Mouse (Mus musculus): ENCODE results near the gene Wdfy1.

The Wdfy1 gene

GRCm38 (mm10) chr1:79775927-79776458, at the start of gene Wdfy1, which contains the start of gene Mrpl44:
Gene Wdfy1, minus strand, starts transcription at chr1:79776143.
Gene Mrpl44, plus strand, starts transcription at chr1:79776018.
- DNase-seq, result peak; percentile 92 to 97

GRCm38 (mm10) chr1:79823951-79824633, 48.1 kb upstream of the Wdfy1 start:
- no peak for DNase-seq

GRCm38 (mm10) chr1:79822806-79823525, 47.0 kb upstream of the Wdfy1 start:
- DNase-seq, result no peak

DNA sequence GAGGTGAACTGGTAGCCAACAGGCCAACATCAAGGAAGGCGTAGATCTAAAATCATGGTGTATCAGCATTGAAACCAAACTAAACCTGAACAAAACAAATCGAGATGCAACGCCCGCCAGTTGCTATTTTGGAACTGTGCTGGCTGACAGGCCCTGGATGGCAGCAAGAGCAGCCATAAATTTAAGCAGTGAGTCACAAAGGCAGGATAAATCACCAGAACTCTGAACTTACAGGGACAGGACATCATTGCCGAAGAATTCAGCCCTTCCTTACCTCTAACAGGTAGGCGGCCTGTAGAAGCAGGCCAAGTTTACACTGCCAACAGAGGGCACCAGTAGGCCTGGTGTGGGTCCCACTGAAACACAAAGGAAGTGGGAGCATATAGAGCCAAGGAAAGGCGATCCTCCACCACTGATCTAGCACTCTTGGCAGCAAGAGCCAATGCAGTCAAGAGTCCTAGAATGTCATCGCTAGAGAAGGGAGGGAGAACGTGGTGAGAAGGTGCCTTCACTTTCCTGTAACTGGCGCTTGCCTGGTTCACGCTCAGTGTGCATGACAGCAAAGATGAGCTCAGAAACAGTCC, 43.4 kb upstream of the Wdfy1 start:
- DNase-seq, result no peak

GRCm38 (mm10) chr1:79815446-79815845, 39.5 kb upstream of the Wdfy1 start:
- DNase-seq, result no peak

- DNase-seq, result no peak
Observed at GRCm38 (mm10) chr1:79809447-79809846, 33.5 kb upstream of the Wdfy1 start.

GRCm38 (mm10) chr1:79806865-79807264, 30.9 kb upstream of the Wdfy1 start:
- DNase-seq, result no peak

DNA sequence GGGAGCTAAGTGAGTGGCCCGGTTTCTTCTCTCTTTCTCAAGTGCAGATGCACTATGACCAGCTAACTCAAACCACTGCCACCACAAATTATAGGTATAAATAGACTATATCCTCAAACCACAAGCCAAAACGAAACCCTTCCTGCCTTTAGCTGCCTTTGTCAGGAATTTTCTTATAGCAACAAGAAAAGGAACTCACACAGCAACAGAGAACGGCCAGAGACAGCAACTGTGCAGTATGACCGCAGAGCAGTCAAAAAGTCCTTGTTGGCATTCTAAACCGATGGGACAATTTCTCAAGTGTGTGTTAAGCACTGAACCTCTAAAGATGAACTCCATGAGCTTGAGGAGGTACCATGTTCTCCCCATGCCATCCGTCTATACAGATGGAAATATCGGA, 27.7 kb upstream of the Wdfy1 start:
- DNase-seq, result no peak

DNA sequence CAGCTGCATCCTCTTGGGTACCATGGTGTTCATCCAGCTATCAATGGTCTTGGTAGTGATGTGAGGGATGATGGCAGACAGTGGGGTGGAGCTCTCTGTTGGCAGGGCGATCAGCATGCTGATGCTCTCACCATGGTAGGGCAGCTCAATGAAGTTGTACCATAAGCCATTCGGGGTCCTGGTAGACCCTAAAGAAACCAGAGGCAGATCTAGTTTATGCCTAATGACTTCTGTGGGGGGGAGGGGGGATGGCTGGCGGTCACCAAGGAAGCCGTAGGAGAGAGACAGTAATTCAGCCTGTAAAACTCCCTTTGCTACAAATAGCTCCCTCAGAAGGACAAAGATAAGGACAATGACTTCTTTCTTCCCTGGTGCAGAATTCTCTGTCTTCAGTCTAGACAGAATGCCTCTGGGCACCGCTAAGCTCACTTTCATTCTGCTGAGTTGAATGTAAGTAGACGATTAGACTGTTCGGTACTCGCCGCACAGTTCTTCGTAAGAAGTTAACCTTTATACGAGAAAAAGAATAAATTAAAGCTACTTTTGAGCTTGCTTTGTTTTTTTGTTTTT, 27.0 kb upstream of the Wdfy1 start:
- DNase-seq, result no peak

DNA sequence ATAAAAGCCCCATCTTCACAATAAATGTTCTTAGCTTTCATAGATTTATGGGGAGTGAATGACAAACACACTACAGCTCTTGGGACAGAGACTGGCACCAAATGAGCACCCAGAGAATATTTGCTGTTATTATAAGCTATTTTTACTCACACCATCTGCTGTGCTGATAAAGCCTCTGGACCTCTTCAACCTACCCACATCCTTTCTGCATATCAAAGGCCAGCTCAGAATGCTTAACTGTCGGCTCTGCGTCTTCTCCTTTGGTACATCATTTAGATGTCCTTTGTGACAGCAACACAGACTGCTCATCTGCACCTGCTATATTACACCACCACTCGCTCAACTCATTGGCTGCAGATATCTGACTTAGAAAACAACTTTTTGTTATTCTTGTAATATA, 21.1 kb upstream of the Wdfy1 start:
- no peak for DNase-seq

DNA sequence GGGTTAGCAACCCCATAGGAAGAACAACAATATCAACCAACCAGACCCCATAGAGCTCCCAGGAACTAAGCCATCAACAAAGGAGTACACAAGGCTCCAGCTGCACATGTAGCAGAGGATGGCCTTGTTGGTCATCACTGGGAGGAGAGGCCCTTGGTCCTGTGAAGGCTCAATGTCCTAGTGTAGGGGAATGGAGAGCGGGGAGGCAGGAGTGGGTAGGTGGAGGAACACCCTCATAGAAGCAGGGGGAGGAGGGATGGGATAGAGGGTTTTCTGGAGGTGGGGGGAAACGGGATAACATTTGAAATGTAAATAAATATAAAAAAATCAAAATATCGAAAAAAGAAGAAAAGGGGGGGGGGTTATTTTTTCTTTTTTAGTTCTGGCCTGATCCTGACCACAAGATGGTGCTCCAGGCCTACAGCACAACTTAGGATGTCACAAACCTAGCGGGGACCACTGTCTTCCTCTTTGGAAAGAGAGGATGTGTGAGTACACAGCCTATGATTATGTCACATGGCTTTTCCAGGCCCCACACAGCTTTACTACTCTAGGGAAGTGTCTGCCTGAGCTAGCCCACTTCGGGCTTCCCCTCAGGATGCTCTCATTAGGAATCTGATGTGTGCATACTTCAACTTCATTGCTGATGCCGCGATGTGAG, 10.5 kb upstream of the Wdfy1 start:
- no peak for DNase-seq

DNA sequence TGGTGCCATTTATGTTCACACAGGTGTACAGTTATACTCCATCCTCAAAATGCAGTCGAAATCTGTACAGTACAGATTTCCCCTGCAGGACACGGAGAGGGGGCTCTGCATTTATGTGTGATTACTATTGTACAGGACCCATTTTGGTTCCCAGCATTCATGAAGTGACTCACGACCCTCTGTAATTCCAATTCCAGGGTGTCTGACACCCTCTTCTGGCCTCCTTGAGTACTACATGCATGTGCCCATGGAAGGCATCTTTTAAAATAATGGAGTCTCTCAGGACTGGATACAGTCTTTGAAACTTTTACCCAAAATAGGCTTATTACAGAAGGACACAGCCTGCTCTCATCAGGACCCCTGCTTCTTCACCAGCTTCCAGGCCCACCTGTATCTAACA, 6.5 kb upstream of the Wdfy1 start:
- DNase-seq, result no peak

GRCm38 (mm10) chr1:79778011-79778410, 2.1 kb upstream of the Wdfy1 start:
- no peak for DNase-seq

GRCm38 (mm10) chr1:79774164-79774780, 1.7 kb downstream of the Wdfy1 start:
- DNase-seq, result no peak

GRCm38 (mm10) chr1:79768231-79768630, 7.7 kb downstream of the Wdfy1 start:
- no peak for DNase-seq

DNA sequence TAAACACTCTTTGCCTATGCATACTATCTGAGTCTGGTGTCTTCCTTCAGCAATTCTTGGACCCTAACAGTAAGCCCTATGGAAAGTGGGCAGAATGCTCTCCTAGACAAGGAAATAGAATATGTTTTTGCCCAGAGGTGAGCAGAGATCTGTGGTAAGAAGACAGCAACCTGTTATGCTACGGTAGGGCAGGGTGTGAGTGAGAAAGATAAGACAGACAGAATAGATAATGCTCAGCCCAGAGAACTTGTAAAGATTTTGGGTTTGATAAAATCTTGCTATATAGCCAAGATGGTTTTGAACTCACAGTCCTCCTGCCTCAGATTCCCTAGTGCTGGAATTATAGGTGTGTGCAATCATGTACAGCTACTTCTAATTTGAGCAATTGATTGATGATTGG, 11.5 kb downstream of the Wdfy1 start:
- DNase-seq, result no peak

- DNase-seq, result no peak
Observed at GRCm38 (mm10) chr1:79764031-79764430, 11.9 kb downstream of the Wdfy1 start.

DNA sequence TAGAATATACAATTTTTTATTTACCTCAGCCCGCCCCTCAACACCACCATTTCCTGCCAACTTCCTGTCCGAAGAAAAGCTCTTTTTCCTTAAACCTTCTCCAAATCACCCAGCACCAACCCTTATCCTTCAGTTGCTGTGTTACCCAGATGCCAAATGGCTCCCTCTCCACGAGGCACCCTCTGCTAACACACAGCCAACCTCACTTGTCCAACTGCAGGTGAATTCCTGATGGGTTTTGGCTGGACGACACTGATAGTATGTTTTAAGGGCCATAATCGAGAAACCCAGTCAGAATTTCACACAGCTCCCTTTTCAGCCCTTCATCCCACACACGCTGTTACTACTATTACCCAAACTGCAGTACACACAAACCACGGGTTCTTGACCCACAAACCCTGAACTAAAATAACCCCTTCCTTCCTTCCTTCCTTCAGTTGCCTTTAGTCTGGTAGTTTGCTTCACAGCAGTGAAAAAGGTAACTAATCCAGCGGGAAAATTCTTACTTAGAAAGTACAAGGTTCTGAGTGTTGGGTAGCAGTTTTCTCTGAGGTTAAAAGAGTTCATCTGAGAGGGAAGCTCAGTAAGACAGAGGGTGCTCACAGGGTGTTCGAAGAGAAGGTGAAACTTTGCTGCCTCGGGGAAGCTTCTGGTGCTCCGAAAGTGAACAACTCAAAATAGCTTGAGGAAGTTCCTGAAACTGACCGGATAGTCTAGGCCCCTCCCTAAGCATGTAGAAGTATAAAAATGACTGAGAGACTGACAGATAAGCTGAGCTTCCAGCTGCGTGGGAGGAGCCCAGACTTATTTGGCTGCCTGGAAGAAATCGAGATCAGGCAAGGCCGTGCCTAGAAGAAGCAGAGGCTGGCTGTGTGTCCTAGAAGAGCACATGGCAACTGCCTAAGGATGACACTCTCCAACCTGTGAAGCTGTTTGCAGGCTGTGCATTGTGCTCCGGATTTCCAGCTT, 13.4 kb downstream of the Wdfy1 start:
- no peak for DNase-seq

GRCm38 (mm10) chr1:79761917-79762271, 14.0 kb downstream of the Wdfy1 start:
- no peak for DNase-seq

DNA sequence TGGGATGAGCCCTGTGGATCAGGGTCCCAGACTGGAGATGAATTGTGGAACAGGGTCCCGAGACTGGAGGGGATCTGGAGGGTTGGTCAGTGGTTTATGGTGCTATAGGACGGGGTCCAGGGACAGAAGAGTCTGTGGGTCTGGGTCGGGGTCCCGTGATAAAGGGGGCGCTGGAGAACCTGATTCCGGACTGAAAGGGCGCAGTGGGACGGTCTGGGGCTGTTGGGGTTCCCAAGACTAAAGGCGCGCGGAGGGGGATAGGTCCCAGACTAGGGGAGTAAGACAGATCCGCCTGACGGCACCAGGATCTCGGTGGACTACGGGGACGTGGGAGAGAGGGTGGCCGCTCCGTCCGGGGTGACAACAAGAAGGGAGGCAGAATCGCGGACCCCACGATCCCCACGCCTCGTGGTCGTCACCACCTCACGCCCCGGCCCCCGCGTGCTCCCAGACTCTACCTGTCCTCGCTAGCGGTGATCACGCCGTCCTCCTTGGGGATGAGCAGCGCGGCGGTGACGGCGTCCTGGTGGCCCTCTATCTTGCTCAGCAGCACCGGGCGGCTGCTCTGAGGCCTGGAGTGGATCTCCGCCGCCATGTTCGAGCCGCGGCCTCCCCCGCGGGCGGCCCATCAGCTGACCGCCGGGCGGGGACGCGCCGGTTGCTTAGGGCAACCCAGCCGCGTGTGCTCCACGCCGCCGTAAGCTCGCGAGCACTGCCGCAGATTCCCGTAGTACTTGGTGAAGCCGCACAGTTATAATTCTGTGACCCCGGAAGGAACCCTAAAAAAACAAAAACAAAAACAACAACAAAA, 14.6 kb downstream of the Wdfy1 start:
- DNase-seq, result peak; percentile 70 to 77
